Mouse (Mus musculus) megakaryocyte, embryonic 14.5 days (primary cell): ENCODE measurements around the gene Anxa7.

ENCODE experiments used
- FLI1 ChIP-seq: IDR thresholded peaks from 2 replicates; pipeline ENCODE4 v1.6.1; 2012; ENCODE audit warnings: low read length, inconsistent platforms, mixed read lengths
- GATA1 ChIP-seq: IDR thresholded peaks from 3 replicates; pipeline ENCODE4 v1.6.1; 2012; ENCODE audit warnings: mixed read lengths, low read length, inconsistent platforms, borderline replicate concordance

DNA sequence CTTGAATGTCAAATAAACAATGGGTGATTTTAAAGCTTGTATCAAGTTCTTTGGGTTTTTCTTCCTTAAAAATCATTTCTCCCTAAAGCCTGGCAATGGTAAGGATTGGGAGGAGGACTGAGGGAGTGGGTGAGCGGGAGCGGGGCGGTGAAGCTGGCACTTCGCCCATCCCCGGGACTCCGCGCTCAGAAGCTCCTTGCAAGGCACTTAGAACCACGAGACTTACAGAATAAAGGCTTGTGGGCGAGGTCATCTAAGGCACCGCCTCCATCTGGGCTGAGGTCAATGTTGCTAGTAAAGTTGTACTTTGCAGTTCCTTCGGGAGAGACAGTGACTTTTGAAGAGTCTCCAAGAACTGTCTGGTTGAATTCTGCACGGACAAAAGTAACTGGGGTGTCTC lies 32.7 kb downstream of the Anxa7 start:
- TF ChIP-seq GATA1 (no peak), FLI1 (no peak)
